Mouse (Mus musculus) gastrocnemius, postnatal 14 days (tissue): ENCODE results near the gene Pde4d. TPM values are rescaled to one million over a fixed set of nuclear protein-coding genes. Genes with fewer than 3 reads are reported as not detected.

ENCODE experiments used
- DNase-seq: peaks from one replicate; pipeline ENCODE4 v3.0.0; 2021; ENCODE audit warnings: mixed read lengths
- intact Hi-C: fragments of 180-260 bp; cut with DNase I; formaldehyde crosslinking; loops from one replicate; pipeline ENCODE4 v1.15.1; 2025; ENCODE audit warnings: low total_unique reads
- total RNA-seq, 2 experiments: library from RNA; stranded (reverse); gene quantifications; 2 replicates each; pipeline ENCODE4 v1.2.3; 2021

Pde4d gene
- total RNA-seq, 2 experiments from 2014 or later = 91.2 to 126 TPM

DNA sequence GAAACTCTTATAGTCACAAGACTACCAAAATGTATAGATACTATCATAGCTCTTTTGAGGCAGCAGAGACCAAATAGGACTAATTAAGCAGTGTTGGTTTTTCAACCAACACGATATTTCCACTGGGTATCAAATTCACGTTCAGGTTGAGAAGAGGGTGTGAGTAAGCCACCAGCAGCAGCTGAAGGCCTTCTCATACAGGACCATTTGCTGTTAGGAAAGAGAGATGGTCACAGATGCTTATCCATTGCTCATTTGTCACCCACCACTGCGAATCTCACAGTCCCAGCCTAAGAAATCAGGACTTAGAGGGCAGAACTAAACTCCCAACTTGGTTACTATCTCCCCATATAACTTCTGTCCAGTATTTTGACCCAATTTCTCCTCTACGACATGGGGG is 1338.9 kb downstream of the Pde4d start:
- intact Hi-C loops = no loop called here
- no peak for DNase-seq

DNA sequence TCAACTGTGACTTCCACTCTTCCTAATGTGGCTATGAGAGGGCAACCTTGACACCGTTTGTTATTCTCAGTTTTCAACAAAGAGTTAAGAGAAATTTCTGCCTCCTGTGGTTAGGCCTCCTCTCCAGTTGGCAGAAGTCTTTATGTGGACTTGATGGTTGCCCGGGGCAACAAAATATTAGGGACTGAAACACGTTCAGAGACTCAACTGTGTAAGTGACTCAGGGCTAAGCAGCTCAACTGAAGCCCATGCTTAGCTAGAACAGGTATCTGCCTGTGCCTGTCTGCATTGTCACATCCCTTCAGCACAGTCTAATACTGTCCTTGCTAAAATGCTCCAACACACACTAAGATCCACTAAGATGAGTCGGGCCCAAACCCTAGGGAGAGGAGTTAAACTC is 1339.4 kb downstream of the Pde4d start:
- intact Hi-C loops = no loop called here
- DNase-seq = no peak

DNA sequence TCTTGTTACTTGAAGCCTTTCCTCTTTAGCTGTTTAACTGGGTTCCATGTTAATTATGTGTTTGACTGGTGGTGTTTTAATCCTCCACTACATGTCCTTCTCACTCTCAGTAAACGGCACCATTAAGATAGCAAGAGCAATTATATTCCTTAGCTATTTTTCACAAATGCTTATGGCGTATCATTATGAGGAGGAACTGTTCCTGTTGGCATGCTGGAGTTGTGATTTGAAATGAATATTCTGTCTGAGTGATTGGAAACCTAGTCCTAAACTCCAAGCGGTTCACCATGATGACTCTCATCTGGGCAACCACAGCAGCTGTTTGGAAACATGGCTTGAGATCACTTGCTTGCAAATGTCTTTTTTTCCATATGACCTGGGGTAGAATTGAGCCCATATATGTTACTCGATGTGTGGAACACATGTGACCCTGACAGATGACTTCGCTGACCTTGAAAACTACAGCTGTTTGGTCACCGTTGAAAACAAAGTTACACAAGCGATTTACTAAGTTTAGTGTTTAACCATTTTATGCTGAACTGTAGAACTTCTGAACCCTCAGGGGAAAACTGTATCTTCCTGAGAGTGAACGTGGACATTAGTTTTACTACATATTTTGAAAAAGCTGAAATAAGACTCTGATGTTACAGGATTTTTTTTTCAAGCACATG is 1340.4 kb downstream of the Pde4d start:
- intact Hi-C loops = no loop called here
- DNase-seq = no peak

DNA sequence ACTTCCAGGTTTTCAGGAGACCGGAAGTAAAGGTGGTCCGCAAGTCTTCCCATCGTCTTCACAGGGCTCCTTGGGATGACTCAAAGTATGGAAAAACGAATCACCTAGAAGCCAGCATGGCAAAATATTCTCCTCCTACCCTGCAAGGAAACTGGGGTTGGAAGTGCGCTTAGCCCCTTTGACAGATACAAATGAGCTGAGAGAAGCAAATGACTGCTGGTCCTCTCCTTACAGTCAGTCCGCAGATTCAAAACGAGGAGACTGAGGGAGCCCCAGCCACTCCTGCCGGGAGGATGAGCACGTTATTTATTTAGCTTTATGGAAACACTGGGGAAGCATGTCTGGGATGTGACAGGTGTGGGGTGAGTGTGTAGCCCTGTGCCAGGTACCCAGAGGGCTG is 1344.2 kb downstream of the Pde4d start:
- no peak for DNase-seq
- intact Hi-C loops = no loop called here

DNA sequence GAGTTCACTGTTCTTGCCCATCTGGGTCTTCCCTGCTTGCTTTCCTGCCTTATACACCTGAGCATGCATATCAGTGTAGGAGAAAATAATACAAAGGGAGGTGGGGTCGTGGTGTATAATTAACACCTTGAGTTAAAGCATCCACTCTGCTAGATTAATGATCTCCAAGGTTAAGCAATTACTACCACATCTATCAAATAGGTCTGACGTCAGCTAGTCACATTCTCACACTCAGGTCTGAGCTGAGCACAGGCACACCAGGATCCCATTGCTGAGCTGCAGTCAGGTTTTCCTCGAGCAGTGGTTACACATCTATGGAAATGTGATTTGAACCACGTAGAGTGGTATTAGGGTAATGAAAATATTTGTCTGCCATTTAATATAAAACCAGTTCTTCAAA is 1348.9 kb downstream of the Pde4d start:
- no peak for DNase-seq
- intact Hi-C loops = no loop called here

DNA sequence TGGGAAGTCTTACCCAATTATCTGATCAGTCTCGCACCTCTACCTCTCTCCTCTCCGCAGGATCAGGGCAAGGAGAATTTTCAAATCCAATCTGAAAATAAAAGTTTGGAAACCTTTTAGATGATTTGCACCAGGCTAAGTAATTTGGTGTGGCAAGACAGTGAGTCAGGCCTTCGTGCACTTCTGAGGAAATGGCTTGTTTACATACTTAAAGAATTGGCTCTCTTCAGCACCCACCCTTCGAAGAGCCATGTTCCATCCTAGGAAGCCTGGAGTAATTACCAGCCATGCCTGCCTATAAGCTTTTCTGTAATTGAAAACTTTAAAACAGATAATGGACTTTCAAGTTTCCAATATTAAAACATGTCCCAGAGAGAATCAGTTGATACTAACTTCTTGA is 1352.5 kb downstream of the Pde4d start:
- intact Hi-C loops = no loop called here
- no peak for DNase-seq

DNA sequence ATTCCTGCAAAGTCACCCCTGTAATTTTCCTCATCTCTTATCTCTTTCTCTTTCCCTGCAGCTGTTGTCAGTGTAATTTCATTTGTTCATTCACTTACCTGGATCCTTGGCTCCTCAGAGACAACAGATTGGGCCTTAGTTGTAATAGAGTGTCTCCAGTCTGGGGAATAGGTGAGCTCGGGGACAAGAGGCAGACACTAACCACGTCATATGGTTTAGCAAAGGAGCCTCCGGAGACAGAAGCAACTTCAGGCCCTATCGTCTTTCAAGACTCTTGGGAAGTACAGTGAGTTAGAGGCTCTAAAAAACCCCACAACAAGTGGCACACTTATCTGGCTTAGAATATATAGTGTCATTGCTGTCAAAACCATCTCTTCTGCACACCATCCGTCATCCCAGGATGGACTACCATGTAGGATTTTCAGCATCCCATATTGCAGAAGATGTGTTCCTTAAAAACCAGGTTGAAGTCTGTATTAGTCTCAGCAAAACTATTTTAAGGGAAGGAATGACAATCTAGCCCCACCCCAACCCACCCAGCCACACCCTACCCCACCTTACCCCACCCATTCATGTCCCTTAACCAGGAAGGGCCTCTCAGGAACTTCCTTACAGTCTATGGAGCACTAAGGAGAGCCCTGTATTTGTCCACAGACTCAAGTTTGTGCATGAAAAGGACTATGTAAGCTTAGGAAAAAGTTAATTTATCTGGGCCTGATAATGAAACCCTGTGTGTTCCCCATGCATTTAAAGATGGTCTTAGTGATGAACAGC is 1356.6 kb downstream of the Pde4d start:
- intact Hi-C loops = no loop called here
- no peak for DNase-seq

DNA sequence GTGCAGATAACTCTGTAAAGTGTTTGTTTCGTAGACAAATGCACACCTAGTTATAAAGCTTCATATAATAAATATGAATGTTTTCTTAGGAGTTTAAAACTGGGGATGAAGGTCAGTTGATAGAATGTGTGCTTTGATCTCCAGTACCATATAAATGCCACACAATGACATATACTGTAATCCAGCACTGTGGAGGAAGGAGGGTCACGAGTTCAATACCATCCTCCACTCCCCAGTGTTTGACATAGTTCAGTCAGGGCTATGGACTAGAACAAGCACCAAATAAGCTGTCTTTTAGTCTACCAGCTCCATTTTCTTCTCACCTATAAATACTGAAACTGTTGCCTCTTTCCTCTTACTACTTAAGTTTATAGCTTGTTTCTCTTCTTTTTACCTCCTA is 1357.3 kb downstream of the Pde4d start:
- intact Hi-C loops = no loop called here
- no peak for DNase-seq

DNA sequence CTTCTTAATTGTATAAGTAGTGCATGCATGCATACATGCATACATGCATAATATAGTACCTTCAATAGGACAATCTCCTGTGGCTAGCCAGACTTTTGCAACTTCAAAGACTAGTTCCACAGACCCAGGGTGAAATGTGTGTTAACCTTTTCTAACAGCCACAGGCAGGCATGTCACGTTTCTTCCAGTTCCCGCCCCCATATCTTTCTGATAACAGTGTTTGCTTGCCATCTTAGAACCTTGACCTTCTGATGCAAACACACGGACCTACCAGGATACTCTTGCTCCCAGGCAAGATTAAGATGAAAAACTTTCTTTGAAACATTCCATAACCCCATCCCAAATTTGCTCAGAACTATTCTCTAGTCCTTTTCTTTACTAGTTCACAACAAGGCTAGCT is 1357.7 kb downstream of the Pde4d start:
- intact Hi-C loops = no loop called here
- no peak for DNase-seq

DNA sequence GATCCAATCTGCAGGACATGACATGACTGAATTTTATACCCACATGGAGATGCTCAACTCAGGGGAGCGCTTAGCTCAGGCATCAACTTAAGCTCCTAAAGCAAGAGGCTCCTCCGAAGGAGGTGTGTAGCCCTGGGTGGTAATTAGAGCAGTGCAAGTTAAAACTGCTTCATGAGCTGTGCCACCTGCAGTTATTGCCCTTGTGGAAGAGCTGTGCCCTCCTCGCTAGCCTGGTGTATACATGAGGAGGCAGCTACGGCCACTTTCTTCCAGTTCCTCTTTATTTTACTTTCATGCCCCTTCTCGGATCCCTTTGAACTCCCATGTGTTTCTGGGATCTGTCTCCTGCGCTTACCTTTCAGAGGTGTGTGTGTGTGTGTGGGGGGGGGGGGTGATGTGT is 1358.3 kb downstream of the Pde4d start:
- intact Hi-C loops = no loop called here
- no peak for DNase-seq

DNA sequence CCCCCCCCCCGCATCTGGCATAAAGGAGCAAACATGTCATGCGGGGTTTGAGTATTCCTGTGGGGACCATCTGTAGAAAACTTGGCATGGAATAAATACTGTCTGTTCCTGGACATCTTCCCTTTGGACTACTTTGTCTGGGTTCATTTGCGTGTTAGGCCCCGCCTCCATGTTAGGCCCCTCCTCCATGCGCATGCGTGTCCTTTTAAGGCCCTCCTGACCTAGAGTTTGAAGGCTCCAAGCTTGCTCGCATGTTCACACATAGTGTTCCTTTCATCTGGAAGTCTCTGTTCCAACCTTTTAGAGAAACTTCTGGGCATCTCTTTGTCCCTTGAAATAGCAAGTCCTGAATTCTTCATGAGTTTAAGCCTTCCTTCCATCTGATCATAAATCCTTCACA is 1359.2 kb downstream of the Pde4d start:
- no peak for DNase-seq
- intact Hi-C loops = no loop called here

DNA sequence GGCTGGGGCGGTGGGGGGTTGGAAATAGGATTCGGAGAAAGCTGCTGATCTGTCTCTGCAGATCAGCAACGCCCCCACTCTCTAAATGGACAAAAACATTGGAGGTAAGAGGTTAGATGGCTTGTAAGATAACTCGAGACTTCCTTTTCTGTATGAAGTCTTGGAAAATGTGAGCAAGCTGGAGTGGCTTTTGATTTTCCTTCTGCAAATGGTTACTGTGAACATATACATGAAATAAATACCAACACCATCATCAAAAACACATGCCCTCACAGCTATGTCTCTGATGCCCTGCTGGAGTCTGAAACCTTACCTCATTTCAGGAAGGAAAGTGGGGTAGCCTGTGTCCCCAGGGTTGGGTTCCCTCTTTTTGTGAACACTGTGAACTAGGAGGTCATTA is 1359.9 kb downstream of the Pde4d start:
- intact Hi-C loops = no loop called here
- DNase-seq = no peak

DNA sequence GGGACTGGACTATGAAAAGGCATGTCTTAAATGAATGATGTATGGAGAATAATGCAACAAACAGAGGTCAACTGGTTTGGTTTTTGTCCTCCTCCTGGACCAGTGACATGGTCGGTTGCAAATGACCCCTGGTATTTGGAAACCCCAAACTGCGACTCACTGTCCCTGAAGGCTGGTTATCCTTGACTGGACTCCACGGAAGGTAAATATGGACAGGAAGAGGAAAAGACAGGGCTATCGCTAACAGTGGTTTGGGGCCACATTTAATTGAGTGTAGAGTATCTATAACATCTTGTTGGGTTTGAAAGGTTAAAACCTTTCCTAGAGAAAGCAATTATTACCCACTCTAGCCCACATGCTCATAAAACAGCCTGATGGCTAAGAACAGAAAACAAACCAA is 1364.2 kb downstream of the Pde4d start:
- DNase-seq = no peak
- intact Hi-C loops = no loop called here

DNA sequence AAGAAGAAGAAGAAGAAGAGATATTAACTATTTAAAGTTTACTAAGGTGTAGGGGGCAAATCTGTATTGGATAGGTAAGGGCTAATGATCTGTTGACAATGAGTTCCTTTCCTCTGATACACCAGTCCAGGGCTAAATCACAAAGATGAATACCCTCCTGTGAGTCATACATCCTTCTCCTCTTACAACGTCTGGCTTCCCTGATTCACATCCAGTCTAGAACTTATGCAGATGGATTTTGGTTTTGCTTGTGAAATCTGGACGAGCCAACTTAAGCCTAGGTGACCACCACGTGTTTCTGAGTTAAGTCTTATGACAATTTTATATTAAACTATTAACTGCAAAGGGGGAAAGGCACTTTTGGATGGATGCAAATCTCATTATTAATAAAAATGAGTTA is 1369.3 kb downstream of the Pde4d start:
- intact Hi-C loops = no loop called here
- no peak for DNase-seq

DNA sequence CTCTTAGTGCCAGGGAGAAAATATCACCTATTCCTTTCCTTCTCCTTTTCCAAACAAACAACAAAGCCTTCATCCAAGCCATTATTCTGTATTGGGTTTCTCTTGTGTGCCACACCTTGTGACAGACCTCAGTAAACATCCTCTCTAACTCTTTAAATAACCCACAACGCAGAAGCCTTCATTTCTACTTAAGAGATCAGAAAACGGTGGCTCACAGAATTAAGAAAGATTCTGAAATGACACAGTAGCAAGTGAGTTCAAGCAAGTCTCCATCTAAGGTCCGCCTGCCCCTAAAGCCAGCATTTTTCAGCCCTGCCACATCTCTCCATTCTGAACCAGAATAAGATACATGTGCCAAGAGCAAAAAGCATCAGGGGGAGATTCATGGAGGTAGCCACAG is 1370.4 kb downstream of the Pde4d start:
- DNase-seq = no peak
- intact Hi-C loops = no loop called here

DNA sequence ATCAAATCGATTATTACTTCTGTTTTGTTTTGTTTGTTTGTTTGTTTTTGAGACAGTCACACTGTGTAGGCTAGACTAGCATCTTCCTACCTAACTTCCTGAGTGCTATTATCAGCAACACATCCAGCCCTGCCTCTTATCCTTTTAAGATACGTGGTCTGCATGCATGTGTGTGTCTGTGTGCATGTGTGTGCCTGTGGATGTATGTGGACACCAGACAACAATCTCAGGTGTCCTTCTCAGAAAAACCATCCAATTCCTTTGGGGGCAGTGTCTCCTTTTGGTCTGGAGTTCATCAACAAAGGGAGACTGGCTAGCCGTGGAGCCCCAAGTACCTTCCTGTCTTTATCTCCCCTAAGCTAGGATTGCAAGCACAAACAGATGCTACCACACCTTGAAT is 1371.1 kb downstream of the Pde4d start:
- intact Hi-C loops = no loop called here
- no peak for DNase-seq

DNA sequence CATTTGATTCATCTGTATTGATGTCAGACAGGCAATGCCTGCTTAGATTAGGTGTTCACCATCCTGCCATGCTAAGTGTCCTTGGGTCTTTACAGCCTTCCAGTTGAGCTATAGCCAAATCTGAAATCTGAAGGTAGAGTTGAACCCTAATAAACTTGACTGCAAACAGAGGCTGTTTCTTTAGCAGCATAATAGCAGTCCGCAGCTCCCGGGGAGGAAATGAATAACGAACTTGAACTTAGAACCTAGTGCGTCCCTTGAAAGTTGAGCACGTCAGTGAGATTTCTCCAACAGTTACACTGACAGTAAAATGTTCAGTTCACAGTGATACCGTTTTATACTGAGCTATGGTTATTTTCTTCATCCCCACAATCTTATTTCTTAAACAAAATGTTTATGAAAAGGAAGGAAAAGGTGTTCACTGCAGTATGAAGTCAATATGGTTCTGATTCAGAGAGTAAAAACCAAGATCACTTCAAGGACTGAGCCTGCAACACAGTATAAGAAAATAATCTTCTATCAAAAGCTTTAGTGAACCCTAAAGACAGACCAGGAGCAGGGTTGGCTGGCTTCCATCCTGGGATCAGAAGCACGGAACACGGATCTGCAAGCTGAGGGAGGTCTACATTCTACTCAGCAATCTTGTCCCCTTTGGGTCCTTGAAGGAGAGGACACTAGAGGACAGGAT is 1372.1 kb downstream of the Pde4d start:
- intact Hi-C loops = loop anchor here (2.0 kb wide), 1 partner anchor 81 kb away; no protein-coding TSS in a partner anchor

DNA sequence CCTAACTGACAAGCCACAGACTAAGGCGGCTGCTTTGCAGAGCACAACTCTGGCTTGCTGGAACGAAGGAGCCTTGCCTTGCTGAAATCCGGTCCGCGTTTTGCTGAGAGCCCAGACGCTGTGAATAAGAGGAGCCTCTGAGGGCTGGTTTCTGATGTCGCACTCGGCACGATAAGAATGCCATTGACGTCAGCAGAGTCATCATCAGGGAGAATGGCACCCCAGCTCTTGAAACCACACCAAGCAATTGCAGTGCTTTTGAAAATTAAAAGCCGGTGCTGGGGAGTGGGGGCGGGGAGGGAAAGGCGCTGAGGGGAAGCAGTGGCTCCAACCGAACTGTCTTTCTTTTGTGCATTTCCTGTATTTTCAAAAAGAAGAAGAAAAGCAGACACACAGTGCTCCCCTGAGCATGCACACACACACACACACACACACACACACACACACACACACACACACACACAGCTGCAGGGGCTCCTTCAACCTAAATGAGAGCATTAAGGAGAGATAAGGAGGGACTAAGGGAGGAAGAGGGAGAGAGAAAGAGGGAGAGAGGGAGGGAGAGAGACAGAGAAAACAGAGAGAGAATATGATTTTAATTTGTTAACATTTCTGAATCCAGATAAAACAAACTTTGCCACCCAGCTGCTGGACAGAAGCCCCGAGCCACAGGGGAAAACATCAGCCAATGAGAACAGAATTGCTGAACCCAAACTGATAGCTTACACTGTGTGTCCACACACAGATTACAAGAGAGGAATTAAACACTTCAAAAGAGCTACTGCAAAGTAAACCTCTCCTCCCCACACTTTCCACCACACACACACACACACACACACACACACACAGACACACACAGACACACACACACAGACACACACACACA is 1372.9 kb downstream of the Pde4d start:
- intact Hi-C loops = loop anchor here (2.0 kb wide), 1 partner anchor 80 kb away; no protein-coding TSS in a partner anchor
- DNase-seq = peak; percentile 92

More for the DNA sequence above, 1372.1 kb downstream of the Pde4d start:
- no peak for DNase-seq

DNA sequence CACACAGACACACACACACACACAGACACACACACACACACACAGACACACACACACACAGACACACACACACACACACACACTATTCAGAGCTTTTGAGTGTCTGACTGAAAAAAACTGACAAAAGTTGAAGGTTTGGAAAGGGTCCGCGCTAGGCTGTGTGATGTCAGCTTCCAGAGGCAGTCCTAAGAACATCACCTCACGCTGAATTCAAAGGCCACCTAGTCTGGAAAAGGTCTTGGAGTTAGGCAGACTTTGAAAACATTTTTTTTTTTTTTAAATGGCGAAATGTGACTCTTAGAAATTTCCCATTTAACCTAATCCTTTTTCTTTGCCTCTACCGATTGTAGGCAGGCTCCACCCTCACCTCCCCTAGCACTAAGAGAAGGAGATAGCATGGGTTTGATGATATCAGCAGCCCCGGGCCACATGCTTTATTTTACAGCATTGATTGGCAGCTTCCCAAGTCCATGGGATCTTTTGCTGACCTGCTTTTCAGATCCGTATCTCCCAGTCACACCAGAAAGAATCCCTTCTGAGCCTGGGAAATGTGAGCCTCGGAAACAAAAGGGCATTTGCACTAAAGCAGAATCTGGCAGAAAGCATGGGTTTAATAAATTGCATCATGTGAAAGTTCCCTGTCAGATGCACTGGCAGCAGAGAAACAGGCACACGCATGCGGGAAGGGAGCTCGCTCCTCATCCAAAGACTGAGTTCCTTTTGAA is 1373.7 kb downstream of the Pde4d start:
- DNase-seq = no peak
- intact Hi-C loops = loop anchor here (2.0 kb wide), 1 partner anchor 79 kb away; no protein-coding TSS in a partner anchor
